Mouse (Mus musculus) CH12.LX (cell line): ENCODE measurements at regions not wholly inside any gene's neighbourhood (a gene's known extent, or its start where the extent isn't known, plus 50 kb on each side); places are given as distances from the start of the nearest gene placed in this dataset.

Experiments
- CTCF ChIP-seq, 2 experiments: IDR thresholded peaks in 1 of 2; conservative IDR thresholded peaks in 1 of 2; 2 replicates each; pipeline ENCODE4 v1.5.1; 2011 to 2012; ENCODE audit warnings: low read depth in 2 of 2, low read length in 2 of 2, improper control_type of control experiment in 1 of 2, inconsistent platforms in 1 of 2, mild to moderate bottlenecking in 1 of 2, moderate library complexity in 1 of 2
- E2F4 ChIP-seq: IDR thresholded peaks from 2 replicates; pipeline ENCODE4 v1.6.1; 2011; ENCODE audit warnings: low read depth, low read length, improper control_type of control experiment; ENCODE audit not compliant: insufficient replicate concordance
- HCFC1 ChIP-seq: IDR thresholded peaks from 2 replicates; pipeline ENCODE4 v1.6.1; 2012; ENCODE audit warnings: low read depth, mild to moderate bottlenecking, inconsistent platforms, low read length, improper control_type of control experiment
- MYC ChIP-seq: IDR thresholded peaks from 2 replicates; pipeline ENCODE4 v1.6.1; 2011; ENCODE audit warnings: low read depth, mild to moderate bottlenecking, improper control_type of control experiment, low read length
- NELFE ChIP-seq: IDR thresholded peaks from 2 replicates; pipeline ENCODE4 v1.6.1; 2011; ENCODE audit warnings: low read depth, low read length, improper control_type of control experiment
- POLR2A ChIP-seq: IDR thresholded peaks from 2 replicates; pipeline ENCODE4 v1.6.1; 2011; ENCODE audit warnings: low read depth, mild to moderate bottlenecking, improper control_type of control experiment, low read length
- POLR2AphosphoS2 ChIP-seq: IDR thresholded peaks from 2 replicates; pipeline ENCODE4 v1.6.1; 2011; ENCODE audit warnings: low read depth, low read length, improper control_type of control experiment
- SMC3 ChIP-seq: IDR thresholded peaks from 2 replicates; pipeline ENCODE4 v1.6.1; 2011; ENCODE audit warnings: low read depth, low read length, improper control_type of control experiment
- USF1 ChIP-seq: IDR thresholded peaks from 2 replicates; pipeline ENCODE4 v1.6.1; 2014; ENCODE audit warnings: low read depth, mild to moderate bottlenecking, inconsistent platforms, low read length, improper control_type of control experiment

GRCm38 (mm10) chr1:55837366-55837765 lies 431.6 kb downstream of the Plcl1 start:
- no peak for TF ChIP-seq MYC
- TF ChIP-seq USF1: no peak
- TF ChIP-seq POLR2AphosphoS2: no peak
- TF ChIP-seq E2F4: no peak
- no peak for TF ChIP-seq CTCF (conservative IDR thresholded peaks at IDR 0.05 in 1 of 2, IDR thresholded peaks at IDR 0.05 in 1 of 2; ENCODE audit: low read depth in 2 of 2, low read length in 2 of 2)
- no peak for TF ChIP-seq POLR2A
- TF ChIP-seq HCFC1: no peak
- no peak for TF ChIP-seq SMC3
- no peak for TF ChIP-seq NELFE
